Mouse (Mus musculus): ENCODE results near the gene Sfxn4. TPM values are rescaled to one million over a fixed set of nuclear protein-coding genes. Genes with fewer than 3 reads are reported as not detected.

Sfxn4 gene
- polyA plus RNA-seq, 1 experiment from 2014 or later: 15.5 TPM

GRCm38 (mm10) chr19:60812036-60812389 is 49.3 kb downstream of the Sfxn4 start:
- 22% methylated on average over 10 of the region's 10 CpGs for WGBS
- Histone ChIP-seq H3K9me3 (no peaks in the 10 kb centered on the region), H3K4me3 (peak overlapping the region; percentile 68), H3K9ac (peak overlapping the region; percentile 84), H3K27ac (peak overlapping the region; percentile 76; the same call in 1 of the 2 replicates), H3K4me2 (peak overlapping the region; percentile 71), H3K4me1 (replicated peaks) (peaks cover 11% of the 10 kb centered on the region), H3K27me3 (no peaks in the 10 kb centered on the region), H3K36me3 (peaks cover 14% of the 10 kb centered on the region)
- ATAC-seq (ENCODE audit: low FRiP score): no peak; the same call in 1 of the 2 replicates

GRCm38 (mm10) chr19:60811098-60812035 is 49.9 kb downstream of the Sfxn4 start, which contains the start of gene Fam45a:
Gene Fam45a, plus strand, starts transcription at chr19:60811585.
- no peaks in the 10 kb centered on the region for H3K27me3 ChIP-seq
- 2% methylated on average over 45 of the region's 45 CpGs for WGBS
- ATAC-seq (ENCODE audit: low FRiP score): peak; percentile 99

GRCm38 (mm10) chr19:60809927-60810326 is 51.4 kb downstream of the Sfxn4 start:
- Histone ChIP-seq H3K4me2 (no peak overlapping the region), H3K4me3 (no peak overlapping the region), H3K9ac (no peak overlapping the region), H3K27me3 (no peaks in the 10 kb centered on the region), H3K9me3 (no peaks in the 10 kb centered on the region), H3K27ac (no peak overlapping the region), H3K36me3 (peaks cover 3% of the 10 kb centered on the region), H3K4me1 (replicated peaks) (peaks cover 11% of the 10 kb centered on the region)
- no peak for ATAC-seq (ENCODE audit: low FRiP score)
- WGBS: 95% methylated on average over 2 of the region's 2 CpGs

More at GRCm38 (mm10) chr19:60811098-60812035, 49.9 kb downstream of the Sfxn4 start, which contains the start of gene Fam45a:
- H3K27ac ChIP-seq: peak within 1 kb of the TSS; percentile 76
- peaks cover 11% of the 10 kb centered on the region for H3K4me1 ChIP-seq (replicated peaks)
- peak within 1 kb of the TSS; percentile 84 for H3K9ac ChIP-seq
- no peaks in the 10 kb centered on the region for H3K9me3 ChIP-seq
- peaks cover 10% of the 10 kb centered on the region for H3K36me3 ChIP-seq
- peak within 1 kb of the TSS; percentile 68 for H3K4me3 ChIP-seq
- peak within 1 kb of the TSS; percentile 71 for H3K4me2 ChIP-seq

- H3K27ac ChIP-seq: no peak overlapping the region
- no peak overlapping the region for H3K4me2 ChIP-seq
- H3K4me1 ChIP-seq (replicated peaks): no peaks in the 10 kb centered on the region
- ATAC-seq (ENCODE audit: low FRiP score): no peak
- H3K27me3 ChIP-seq: 0 out of 2 replicates have a peak, but pooled peaks cover 3% of the 10 kb centered on the region
- H3K4me3 ChIP-seq: no peak overlapping the region
- no peak overlapping the region for H3K9ac ChIP-seq
- H3K9me3 ChIP-seq: no peaks in the 10 kb centered on the region
- WGBS: 71% methylated on average over 2 of the region's 2 CpGs
- no peaks in the 10 kb centered on the region for H3K36me3 ChIP-seq
Measured at GRCm38 (mm10) chr19:60804903-60805302, 56.4 kb downstream of the Sfxn4 start.

GRCm38 (mm10) chr19:60799867-60800569 is 61.3 kb downstream of the Sfxn4 start:
- no peaks in the 10 kb centered on the region for H3K9me3 ChIP-seq
- 84% methylated on average over 7 of the region's 7 CpGs for WGBS
- H3K27me3 ChIP-seq: 0 out of 2 replicates have a peak, but pooled peaks cover 3% of the 10 kb centered on the region
- no peak overlapping the region for H3K9ac ChIP-seq
- no peak overlapping the region for H3K4me3 ChIP-seq
- H3K4me2 ChIP-seq: no peak overlapping the region
- no peaks in the 10 kb centered on the region for H3K4me1 ChIP-seq (replicated peaks)
- no peak overlapping the region for H3K27ac ChIP-seq
- H3K36me3 ChIP-seq: no peaks in the 10 kb centered on the region
- ATAC-seq (ENCODE audit: low FRiP score): no peak

- ATAC-seq (ENCODE audit: low FRiP score): no peak
- no peaks in the 10 kb centered on the region for H3K9me3 ChIP-seq
- no peak overlapping the region for H3K4me3 ChIP-seq
- no peaks in the 10 kb centered on the region for H3K27me3 ChIP-seq
- no peak overlapping the region for H3K27ac ChIP-seq
- 98% methylated on average over 2 of the region's 2 CpGs for WGBS
- H3K4me1 ChIP-seq (replicated peaks): no peaks in the 10 kb centered on the region
- no peaks in the 10 kb centered on the region for H3K36me3 ChIP-seq
- no peak overlapping the region for H3K4me2 ChIP-seq
- no peak overlapping the region for H3K9ac ChIP-seq
Measured at GRCm38 (mm10) chr19:60797415-60797814, 63.9 kb downstream of the Sfxn4 start.

GRCm38 (mm10) chr19:60795244-60795643 is 66.0 kb downstream of the Sfxn4 start:
- H3K9me3 ChIP-seq: no peaks in the 10 kb centered on the region
- H3K4me3 ChIP-seq: no peak overlapping the region
- no peak overlapping the region for H3K4me2 ChIP-seq
- H3K4me1 ChIP-seq (replicated peaks): no peaks in the 10 kb centered on the region
- WGBS: 94% methylated on average over 2 of the region's 2 CpGs
- H3K36me3 ChIP-seq: no peaks in the 10 kb centered on the region
- ATAC-seq (ENCODE audit: low FRiP score): no peak
- H3K9ac ChIP-seq: no peak overlapping the region
- no peaks in the 10 kb centered on the region for H3K27me3 ChIP-seq
- no peak overlapping the region for H3K27ac ChIP-seq

- no peaks in the 10 kb centered on the region for H3K27me3 ChIP-seq
- ATAC-seq (ENCODE audit: low FRiP score): no peak
- H3K4me2 ChIP-seq: no peak overlapping the region
- no peak overlapping the region for H3K27ac ChIP-seq
- 86% methylated on average over 2 of the region's 2 CpGs for WGBS
- H3K9ac ChIP-seq: no peak overlapping the region
- no peaks in the 10 kb centered on the region for H3K9me3 ChIP-seq
- H3K4me3 ChIP-seq: no peak overlapping the region
- H3K4me1 ChIP-seq (replicated peaks): peaks cover 12% of the 10 kb centered on the region
- H3K36me3 ChIP-seq: no peaks in the 10 kb centered on the region
Measured at GRCm38 (mm10) chr19:60793170-60793707, 68.0 kb downstream of the Sfxn4 start.

GRCm38 (mm10) chr19:60791164-60791563 is 70.1 kb downstream of the Sfxn4 start:
- Histone ChIP-seq H3K4me2 (peak overlapping the region; percentile 54), H3K9ac (peak overlapping the region; percentile 100), H3K9me3 (no peaks in the 10 kb centered on the region), H3K36me3 (no peaks in the 10 kb centered on the region), H3K27ac (peak overlapping the region; percentile 98), H3K27me3 (no peaks in the 10 kb centered on the region), H3K4me3 (peak overlapping the region; percentile 84), H3K4me1 (replicated peaks) (peaks cover 20% of the 10 kb centered on the region)
- no peak for ATAC-seq (ENCODE audit: low FRiP score)
- 16% methylated on average over 9 of the region's 9 CpGs for WGBS

- Histone ChIP-seq H3K9ac (peak within 1 kb of the TSS; percentile 100), H3K4me1 (replicated peaks) (peaks cover 25% of the 10 kb centered on the region), H3K4me3 (peak within 1 kb of the TSS; percentile 84), H3K36me3 (no peaks in the 10 kb centered on the region), H3K27ac (peak within 1 kb of the TSS; percentile 98), H3K9me3 (no peaks in the 10 kb centered on the region), H3K4me2 (peak within 1 kb of the TSS; percentile 81), H3K27me3 (no peaks in the 10 kb centered on the region)
- under 1% methylated on average over 57 of the region's 57 CpGs for WGBS
- peak; percentile 95 for ATAC-seq (ENCODE audit: low FRiP score)
Measured at GRCm38 (mm10) chr19:60790551-60791161, 70.6 kb downstream of the Sfxn4 start, which contains the start of gene Eif3a. Gene Eif3a, minus strand, starts transcription at chr19:60790658.

GRCm38 (mm10) chr19:60789919-60790506 is 71.3 kb downstream of the Sfxn4 start:
- peak; percentile 83 for ATAC-seq (ENCODE audit: low FRiP score)
- H3K27ac ChIP-seq: peak overlapping the region; percentile 98
- peak overlapping the region; percentile 100 for H3K9ac ChIP-seq
- H3K9me3 ChIP-seq: no peaks in the 10 kb centered on the region
- no peaks in the 10 kb centered on the region for H3K27me3 ChIP-seq
- H3K4me1 ChIP-seq (replicated peaks): peaks cover 25% of the 10 kb centered on the region
- peak overlapping the region; percentile 81 for H3K4me2 ChIP-seq
- under 1% methylated on average over 45 of the region's 60 CpGs for WGBS
- peak overlapping the region; percentile 84 for H3K4me3 ChIP-seq
- H3K36me3 ChIP-seq: no peaks in the 10 kb centered on the region
